Mouse (Mus musculus) hindbrain, embryonic 15.5 days (tissue): Measurements from ENCODE around the gene Adprhl1. TPM values are rescaled to one million over a fixed set of nuclear protein-coding genes. Genes with fewer than 3 reads are reported as not detected.

Experiments
- ATAC-seq: fragments of 200-750 bp; cut with Nextera tagmentation; 2 replicates; pipeline ENCODE4 v1.8.0; 2017; ENCODE audit warnings: low read depth, moderate number of reproducible peaks, moderate TSS enrichment; ENCODE audit not compliant: low FRiP score
- H3K27ac ChIP-seq: fragments of 300-500 bp; sonication (generic); replicated peaks from 2 replicates; pipeline ENCODE4 v1.5.1; 2015; ENCODE audit warnings: mild to moderate bottlenecking, inconsistent platforms
- H3K27me3 ChIP-seq: fragments of 300-500 bp; sonication (generic); 2 replicates; pipeline ENCODE4 v1.6.1; 2015; ENCODE audit warnings: control low read depth, inconsistent platforms
- H3K36me3 ChIP-seq: fragments of 300-500 bp; sonication (generic); 2 replicates; pipeline ENCODE4 v1.6.1; 2015; ENCODE audit warnings: control low read depth, inconsistent platforms
- H3K4me1 ChIP-seq: fragments of 300-500 bp; sonication (generic); replicated peaks from 2 replicates; pipeline ENCODE4 v1.6.1; 2015; ENCODE audit warnings: control low read depth, inconsistent platforms
- H3K4me2 ChIP-seq: fragments of 300-500 bp; sonication (generic); 2 replicates; pipeline ENCODE4 v1.6.1; 2015; ENCODE audit warnings: moderate library complexity, mild to moderate bottlenecking, inconsistent platforms
- H3K4me3 ChIP-seq: fragments of 300-500 bp; sonication (generic); 2 replicates; pipeline ENCODE4 v1.5.1; 2015; ENCODE audit warnings: mild to moderate bottlenecking, inconsistent platforms
- H3K9ac ChIP-seq: fragments of 300-500 bp; sonication (generic); 2 replicates; pipeline ENCODE4 v1.6.1; 2015; ENCODE audit warnings: inconsistent platforms
- H3K9me3 ChIP-seq: fragments of 300-500 bp; sonication (generic); 2 replicates; pipeline ENCODE4 v1.6.1; 2016; ENCODE audit warnings: control low read depth, inconsistent platforms
- WGBS: fragments of 180-500 bp; shearing (Covaris S2); methylation state at CpG from one replicate; pipeline ENCODE4 v1.1.7; 2015; 5-methylcytosine and 5-hydroxymethylcytosine counted together
- polyA plus RNA-seq: library from polyadenylated mRNA; unstranded; fragments of >200 nt; fragmentation: Nextera tagmentation; extraction: Ambion mirVana; gene quantifications from 2 replicates; pipeline ENCODE4 v1.2.1, GENCODE M21; 2015

Adprhl1 gene
- polyA plus RNA-seq, 1 experiment from 2014 or later, result 0.14 TPM

DNA sequence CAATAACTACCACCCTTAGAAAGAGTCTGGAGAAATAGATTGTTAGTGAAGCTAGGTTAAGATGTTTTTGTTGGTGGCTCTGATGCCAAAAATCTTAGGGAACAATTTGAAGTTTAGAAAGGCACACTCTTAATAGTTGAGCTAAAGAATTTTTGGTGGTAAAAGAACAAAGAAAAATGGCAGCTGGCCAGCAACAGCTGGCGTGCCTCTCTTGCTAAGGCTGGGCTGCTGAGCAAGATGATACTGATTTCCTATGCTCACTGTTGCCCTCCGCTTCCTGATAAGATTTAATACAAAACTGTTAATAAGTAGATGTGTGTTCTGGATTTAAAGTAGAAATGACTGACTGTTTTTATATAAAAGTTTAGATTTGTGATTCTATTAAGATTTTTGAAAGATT is 13.6 kb upstream of the Adprhl1 start:
- no peak overlapping the region for H3K27ac ChIP-seq
- no peak overlapping the region for H3K9ac ChIP-seq
- H3K9me3 ChIP-seq, result no peaks in the 10 kb centered on the region
- no peak overlapping the region for H3K4me3 ChIP-seq
- H3K27me3 ChIP-seq, result no peaks in the 10 kb centered on the region
- peaks cover 34% of the 10 kb centered on the region for H3K36me3 ChIP-seq
- 77% methylated on average over 2 of the region's 2 CpGs for WGBS
- no peaks in the 10 kb centered on the region for H3K4me1 ChIP-seq
- H3K4me2 ChIP-seq, result no peak overlapping the region
- ATAC-seq, result no peak

DNA sequence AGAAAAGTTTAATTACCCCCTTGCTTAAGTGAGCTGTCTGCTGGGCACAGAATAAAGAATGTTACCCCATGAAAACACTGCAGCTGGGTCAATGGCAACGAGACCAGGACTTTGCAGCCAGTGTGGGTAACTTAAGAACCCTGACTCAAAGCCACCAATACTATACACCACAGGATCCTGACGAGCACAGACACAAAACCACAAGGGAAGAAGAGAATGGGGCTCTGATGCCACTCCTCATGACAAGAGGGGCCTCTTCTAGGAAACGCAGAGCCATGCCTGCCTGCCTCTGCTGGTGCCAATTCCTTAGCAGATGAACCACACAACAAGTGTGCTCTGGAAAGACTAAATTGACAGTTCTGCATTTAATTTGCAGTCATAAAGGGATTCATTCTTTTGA is 9.4 kb upstream of the Adprhl1 start:
- no peak for ATAC-seq
- 69% methylated on average over 3 of the region's 3 CpGs for WGBS
- H3K36me3 ChIP-seq, result peaks cover 39% of the 10 kb centered on the region

DNA sequence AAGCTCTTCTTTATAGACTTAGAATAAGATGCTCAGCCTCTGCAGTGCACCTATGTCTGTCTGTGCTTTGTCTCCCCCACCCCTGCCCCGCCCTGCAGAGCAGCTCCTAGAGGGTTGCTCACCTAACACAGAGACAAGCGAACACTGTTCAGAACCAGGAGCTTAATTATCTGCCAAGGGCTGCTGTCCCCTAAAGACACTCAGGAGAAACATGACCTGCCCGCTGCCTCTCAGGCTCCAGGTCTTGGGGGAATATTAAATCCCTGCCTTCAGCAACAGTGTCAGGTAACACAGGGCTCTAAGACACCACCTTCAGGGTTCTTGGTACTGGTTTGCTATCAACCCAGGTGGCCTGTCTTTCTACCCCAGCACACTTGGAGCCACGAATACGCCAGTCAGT is 549 bp downstream of the Adprhl1 start:
- Histone ChIP-seq H3K9ac (no peak overlapping the region), H3K27me3 (no peaks in the 10 kb centered on the region), H3K4me3 (no peak overlapping the region), H3K27ac (no peak overlapping the region), H3K4me1 (no peaks in the 10 kb centered on the region), H3K36me3 (peaks cover 16% of the 10 kb centered on the region), H3K4me2 (no peak overlapping the region), H3K9me3 (no peaks in the 10 kb centered on the region)
- no peak for ATAC-seq
- WGBS, result 86% methylated on average over 5 of the region's 5 CpGs

More for the DNA sequence above, 9.4 kb upstream of the Adprhl1 start:
- H3K4me2 ChIP-seq, result no peak overlapping the region
- H3K9me3 ChIP-seq, result no peaks in the 10 kb centered on the region
- H3K27ac ChIP-seq, result no peak overlapping the region
- no peak overlapping the region for H3K9ac ChIP-seq
- H3K4me1 ChIP-seq, result no peaks in the 10 kb centered on the region
- no peak overlapping the region for H3K4me3 ChIP-seq
- H3K27me3 ChIP-seq, result no peaks in the 10 kb centered on the region

DNA sequence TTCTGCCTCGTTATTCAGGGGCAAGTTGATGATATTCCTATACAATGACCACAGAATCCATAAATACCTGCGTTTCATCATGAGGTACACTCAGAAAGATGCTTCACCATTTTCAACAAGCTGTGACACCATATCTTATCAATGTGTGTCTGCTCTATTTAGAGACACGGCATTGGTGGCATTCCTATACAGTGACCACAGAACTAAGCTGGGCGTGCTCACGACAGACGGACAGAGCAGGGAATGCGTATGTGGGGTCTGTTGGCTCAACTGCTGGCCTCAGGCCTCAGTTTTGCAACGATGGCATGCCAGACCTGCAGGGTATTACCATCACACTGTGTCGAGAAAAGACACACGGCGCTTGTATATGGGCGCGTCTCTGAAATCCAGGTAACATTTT is 1.1 kb downstream of the Adprhl1 start:
- H3K27ac ChIP-seq, result no peak overlapping the region
- no peaks in the 10 kb centered on the region for H3K9me3 ChIP-seq
- no peak for ATAC-seq
- H3K4me3 ChIP-seq, result no peak overlapping the region
- no peaks in the 10 kb centered on the region for H3K27me3 ChIP-seq
- 92% methylated on average over 13 of the region's 13 CpGs for WGBS
- H3K36me3 ChIP-seq, result peaks cover 14% of the 10 kb centered on the region
- H3K9ac ChIP-seq, result no peak overlapping the region
- no peak overlapping the region for H3K4me2 ChIP-seq
- H3K4me1 ChIP-seq, result no peaks in the 10 kb centered on the region

DNA sequence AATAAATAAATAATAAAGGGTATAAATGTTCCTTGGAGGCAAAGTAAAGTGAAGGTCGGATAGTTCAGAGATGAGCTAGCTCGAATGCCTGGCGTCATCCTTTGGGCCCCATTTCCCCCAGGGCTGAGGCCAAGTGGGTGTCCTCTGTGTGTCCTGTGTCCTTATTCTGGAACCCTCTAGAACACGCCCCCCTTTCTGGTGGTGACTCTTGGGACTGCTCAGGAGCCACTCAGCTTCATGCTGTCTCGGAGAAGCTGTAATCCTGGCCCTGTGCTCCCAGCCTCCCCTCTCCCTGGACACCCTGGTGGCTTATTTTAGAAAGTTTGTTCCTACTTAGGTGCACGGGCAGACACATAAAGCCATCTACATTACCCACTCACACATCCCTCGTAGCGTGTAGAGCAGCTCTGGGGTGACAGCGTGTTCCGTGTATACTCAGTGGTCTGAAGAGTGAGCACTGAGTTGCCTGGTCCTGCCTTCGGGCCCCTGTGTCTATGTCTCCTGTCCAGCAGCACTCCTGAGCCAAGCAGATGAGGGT is 9.6 kb downstream of the Adprhl1 start:
- ATAC-seq, result no peak
- 95% methylated on average over 11 of the region's 11 CpGs for WGBS

DNA sequence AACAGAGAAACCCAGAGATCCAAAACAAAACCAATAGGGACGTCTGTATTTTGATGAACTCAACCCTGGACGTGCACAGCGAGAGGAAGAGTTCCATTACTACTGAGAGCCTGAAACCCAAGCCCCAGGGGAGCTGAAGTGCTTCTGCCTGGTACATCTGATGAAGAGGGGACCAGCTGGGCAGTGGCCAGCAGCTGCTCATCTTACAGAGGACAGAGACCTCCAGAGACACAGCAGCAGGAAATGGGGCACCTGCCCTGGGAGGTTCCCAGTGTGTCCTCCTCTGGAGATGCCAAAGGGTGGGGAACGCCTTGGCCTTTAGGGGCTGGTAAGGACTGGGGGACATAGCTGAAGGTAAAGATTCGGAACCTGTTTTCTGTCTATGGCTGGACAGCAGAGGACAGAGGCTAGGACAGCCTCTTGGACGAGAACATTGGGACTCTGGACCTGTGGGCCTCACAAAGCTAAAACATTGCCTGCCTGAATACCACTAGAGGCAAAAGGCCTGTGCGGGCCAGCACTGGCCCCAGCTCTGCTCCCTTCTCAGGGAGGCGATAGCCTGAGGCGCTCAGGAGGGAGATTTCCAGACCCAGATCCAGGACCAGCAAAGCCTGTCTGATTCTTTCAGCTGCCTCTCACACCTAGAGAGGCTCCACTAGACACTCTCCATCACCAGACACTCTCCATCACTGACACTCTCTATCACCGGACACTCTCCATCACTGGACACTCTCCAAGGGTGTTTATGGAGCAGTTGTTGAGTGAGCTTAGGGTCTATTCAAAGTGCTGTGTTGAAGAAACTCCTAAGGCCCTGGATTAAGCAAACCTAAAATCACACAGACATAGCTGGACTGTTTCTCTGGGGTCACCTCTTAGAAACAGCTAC is 10.7 kb downstream of the Adprhl1 start:
- no peak for ATAC-seq
- Histone ChIP-seq H3K4me2 (no peak overlapping the region), H3K4me3 (no peak overlapping the region), H3K27me3 (no peaks in the 10 kb centered on the region), H3K27ac (no peak overlapping the region), H3K36me3 (no peaks in the 10 kb centered on the region), H3K9me3 (no peaks in the 10 kb centered on the region), H3K9ac (no peak overlapping the region), H3K4me1 (no peaks in the 10 kb centered on the region)
- 79% methylated on average over 10 of the region's 10 CpGs for WGBS

More for the DNA sequence above, 9.6 kb downstream of the Adprhl1 start:
- Histone ChIP-seq H3K27me3 (no peaks in the 10 kb centered on the region), H3K36me3 (no peaks in the 10 kb centered on the region), H3K4me3 (no peak overlapping the region), H3K27ac (no peak overlapping the region), H3K4me1 (no peaks in the 10 kb centered on the region), H3K4me2 (no peak overlapping the region), H3K9me3 (no peaks in the 10 kb centered on the region), H3K9ac (no peak overlapping the region)

DNA sequence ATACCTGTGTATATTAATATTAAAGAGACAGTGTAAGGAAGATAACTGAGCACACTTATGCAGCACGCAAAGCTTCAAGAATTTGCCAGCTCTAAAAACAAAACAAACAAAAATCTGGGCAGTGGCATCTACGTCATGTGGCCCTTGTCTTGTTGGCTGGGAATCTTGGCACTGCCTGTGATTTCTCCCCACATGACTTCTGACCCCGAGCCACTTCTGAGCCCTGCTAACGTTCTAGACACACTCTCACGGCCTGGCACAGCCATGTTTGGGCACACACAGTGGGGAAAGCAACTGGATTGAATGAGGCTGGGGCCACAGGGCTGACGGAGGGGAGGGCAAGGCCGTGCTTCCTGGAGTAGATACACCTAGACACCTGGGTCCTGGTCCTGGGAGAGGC is 13.3 kb downstream of the Adprhl1 start:
- no peak overlapping the region for H3K4me3 ChIP-seq
- no peaks in the 10 kb centered on the region for H3K4me1 ChIP-seq
- ATAC-seq, result no peak
- H3K9me3 ChIP-seq, result no peaks in the 10 kb centered on the region
- H3K27ac ChIP-seq, result no peak overlapping the region
- H3K27me3 ChIP-seq, result no peaks in the 10 kb centered on the region
- 82% methylated on average over 7 of the region's 7 CpGs for WGBS
- no peak overlapping the region for H3K4me2 ChIP-seq
- no peaks in the 10 kb centered on the region for H3K36me3 ChIP-seq
- H3K9ac ChIP-seq, result no peak overlapping the region

DNA sequence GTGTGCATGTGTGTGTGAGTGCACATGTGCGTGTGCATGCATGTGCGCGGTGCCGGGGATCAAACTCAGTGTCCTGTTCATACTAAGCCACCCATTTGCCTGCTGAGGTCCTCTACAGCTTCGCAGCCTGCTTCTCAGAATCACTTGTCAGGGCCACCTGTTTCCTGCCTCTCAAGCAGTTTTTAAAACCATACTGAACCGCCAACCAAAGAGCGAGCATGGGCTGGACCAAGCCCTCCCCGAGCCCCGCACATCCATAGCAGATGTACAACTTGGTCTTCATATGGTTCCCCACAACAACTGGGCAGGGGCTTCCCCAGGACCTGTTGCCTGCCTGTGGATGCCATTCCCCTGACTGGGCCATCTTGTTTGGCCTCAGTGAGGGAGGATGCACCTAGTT is 13.9 kb downstream of the Adprhl1 start:
- Histone ChIP-seq H3K9ac (no peak overlapping the region), H3K27ac (no peak overlapping the region), H3K4me1 (no peaks in the 10 kb centered on the region), H3K27me3 (no peaks in the 10 kb centered on the region), H3K4me3 (no peak overlapping the region), H3K9me3 (no peaks in the 10 kb centered on the region), H3K4me2 (no peak overlapping the region), H3K36me3 (no peaks in the 10 kb centered on the region)
- whole genome bisulfite sequencing, result 92% methylated on average over 9 of the region's 9 CpGs
- ATAC-seq, result no peak

DNA sequence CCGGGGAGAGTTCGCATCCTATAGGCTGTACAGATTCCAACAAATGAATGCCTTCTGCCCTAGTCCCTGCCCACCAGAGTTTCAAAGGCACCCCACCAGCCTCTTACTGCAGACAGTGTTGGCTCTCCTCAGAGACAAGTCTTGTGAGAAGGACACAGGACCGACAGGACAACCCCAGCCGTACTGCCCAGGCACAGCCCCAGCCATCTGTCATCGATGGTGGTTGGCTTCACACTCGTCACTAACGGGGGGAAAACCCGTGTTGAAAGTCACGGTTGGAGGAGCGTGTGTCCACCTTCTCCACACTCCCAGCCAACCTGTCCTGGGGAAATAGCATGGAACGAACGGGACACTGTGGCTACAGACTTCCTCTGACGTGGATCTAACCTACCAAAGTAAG is 19.2 kb downstream of the Adprhl1 start:
- no peaks in the 10 kb centered on the region for H3K9me3 ChIP-seq
- no peak overlapping the region for H3K9ac ChIP-seq
- H3K4me1 ChIP-seq, result no peaks in the 10 kb centered on the region
- H3K4me3 ChIP-seq, result no peak overlapping the region
- WGBS, result 90% methylated on average over 13 of the region's 13 CpGs
- H3K36me3 ChIP-seq, result no peaks in the 10 kb centered on the region
- no peak overlapping the region for H3K4me2 ChIP-seq
- H3K27me3 ChIP-seq, result no peaks in the 10 kb centered on the region
- H3K27ac ChIP-seq, result no peak overlapping the region
- ATAC-seq, result no peak

DNA sequence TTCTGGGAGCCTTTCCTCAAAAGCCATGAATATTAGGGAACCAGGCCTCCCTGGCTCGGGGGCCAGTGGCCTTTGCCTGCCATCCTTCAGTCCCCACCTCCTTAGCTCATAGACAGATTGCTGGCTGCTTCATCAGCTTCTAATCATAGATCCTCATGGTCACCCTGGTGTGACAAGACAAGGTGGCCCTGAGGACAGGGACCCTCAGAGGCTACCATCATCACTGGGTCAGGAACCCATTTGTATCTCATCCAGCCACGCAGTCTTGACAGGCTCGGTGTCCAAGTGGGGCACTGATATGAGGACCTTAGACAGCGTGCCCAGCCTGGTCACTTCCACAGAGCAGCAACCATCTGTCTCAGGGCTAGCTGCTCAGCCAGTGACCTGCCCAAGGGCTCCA is 23.5 kb downstream of the Adprhl1 start:
- Histone ChIP-seq H3K36me3 (no peaks in the 10 kb centered on the region), H3K27me3 (no peaks in the 10 kb centered on the region), H3K4me3 (no peak overlapping the region), H3K4me1 (no peaks in the 10 kb centered on the region), H3K27ac (no peak overlapping the region), H3K4me2 (no peak overlapping the region), H3K9ac (no peak overlapping the region), H3K9me3 (no peaks in the 10 kb centered on the region)
- WGBS, result 93% methylated on average over 4 of the region's 4 CpGs
- no peak for ATAC-seq

DNA sequence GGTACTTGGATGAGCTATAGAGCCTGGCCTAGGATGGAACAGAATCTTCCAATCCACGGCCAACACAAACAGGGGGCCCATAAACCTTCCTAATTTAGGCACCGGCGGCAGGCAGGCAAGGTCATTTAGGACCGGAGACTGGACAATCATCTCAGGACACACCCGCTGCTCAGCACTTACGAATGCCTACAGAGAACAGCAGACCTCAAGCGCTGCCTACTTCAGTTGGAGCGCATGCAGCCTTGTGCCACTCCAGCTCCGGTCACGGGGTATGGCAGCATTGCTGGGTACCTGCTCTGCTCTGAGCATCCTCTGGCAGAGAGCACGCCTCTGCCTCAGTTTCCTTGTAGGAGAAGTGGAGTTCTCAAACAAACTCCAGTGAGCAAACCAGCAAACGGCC is 24.2 kb downstream of the Adprhl1 start:
- H3K4me2 ChIP-seq, result no peak overlapping the region
- 88% methylated on average over 12 of the region's 12 CpGs for WGBS
- no peak overlapping the region for H3K4me3 ChIP-seq
- no peaks in the 10 kb centered on the region for H3K36me3 ChIP-seq
- H3K27me3 ChIP-seq, result no peaks in the 10 kb centered on the region
- H3K9me3 ChIP-seq, result no peaks in the 10 kb centered on the region
- H3K9ac ChIP-seq, result no peak overlapping the region
- no peak overlapping the region for H3K27ac ChIP-seq
- H3K4me1 ChIP-seq, result no peaks in the 10 kb centered on the region
- no peak for ATAC-seq

DNA sequence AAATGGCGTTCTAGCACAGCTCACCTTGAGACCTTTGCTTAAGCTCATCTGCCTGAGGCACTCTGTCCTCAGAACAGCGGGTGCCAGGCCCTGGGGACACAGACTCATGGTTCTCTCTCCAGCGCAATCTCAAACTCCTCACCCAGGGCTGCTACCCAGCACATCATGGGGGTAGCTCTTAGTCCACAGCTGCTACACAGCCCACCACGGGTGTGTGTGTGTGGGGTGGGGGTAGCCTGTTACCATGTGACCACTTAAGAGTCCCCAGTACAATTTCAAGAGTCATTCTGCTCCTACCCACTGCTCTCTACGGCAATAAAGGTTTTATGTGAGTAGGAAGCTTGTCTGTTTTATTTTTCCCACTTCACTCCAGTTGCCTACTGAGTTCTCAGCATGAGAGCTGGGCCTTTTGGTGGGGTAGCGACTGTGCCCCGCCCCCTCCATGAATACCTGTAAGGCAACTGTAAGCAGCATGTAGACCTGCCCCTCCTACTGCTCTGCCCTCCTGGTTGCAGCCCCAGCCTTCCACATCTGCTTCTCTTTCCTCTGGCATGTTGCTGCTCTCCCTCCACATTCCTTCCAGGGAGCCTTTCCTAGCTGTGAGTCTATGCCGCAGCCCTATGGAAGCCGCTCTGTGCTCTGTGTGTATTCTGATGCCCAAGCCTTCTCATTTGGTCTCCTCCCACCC is 24.9 kb downstream of the Adprhl1 start:
- no peaks in the 10 kb centered on the region for H3K36me3 ChIP-seq
- ATAC-seq, result no peak
- H3K27ac ChIP-seq, result no peak overlapping the region
- H3K4me2 ChIP-seq, result no peak overlapping the region
- H3K9ac ChIP-seq, result no peak overlapping the region
- H3K4me3 ChIP-seq, result no peak overlapping the region
- 57% methylated on average over 9 of the region's 9 CpGs for WGBS
- no peaks in the 10 kb centered on the region for H3K27me3 ChIP-seq
- H3K9me3 ChIP-seq, result no peaks in the 10 kb centered on the region
- H3K4me1 ChIP-seq, result no peaks in the 10 kb centered on the region
